Mouse (Mus musculus) C2C12 (cell line): ENCODE data around the gene Sfxn2. TPM values are rescaled to one million over a fixed set of nuclear protein-coding genes. Genes with fewer than 3 reads are reported as not detected.

Experiments
- H3K27me3 ChIP-seq: one replicate; pipeline ENCODE4 v1.6.1; 2011; ENCODE audit not compliant: control insufficient read depth, insufficient read depth, insufficient read length
- H3K36me3 ChIP-seq: one replicate; pipeline ENCODE4 v1.6.1; 2011; ENCODE audit not compliant: control insufficient read depth, insufficient read depth
- H3K4me3 ChIP-seq: one replicate; pipeline ENCODE4 v1.5.1; 2011; ENCODE audit warnings: mild to moderate bottlenecking, control low read depth; ENCODE audit not compliant: poor library complexity, insufficient read depth, severe bottlenecking
- H3K79me2 ChIP-seq: one replicate; pipeline ENCODE4 v1.6.1; 2011; ENCODE audit not compliant: control insufficient read depth, insufficient read depth
- H3K79me3 ChIP-seq: one replicate; pipeline ENCODE4 v1.6.1; 2011; ENCODE audit warnings: low read depth, control low read depth
- H3ac ChIP-seq: one replicate; pipeline ENCODE3; 2011; ENCODE audit warnings: low read depth; ENCODE audit not compliant: control insufficient read depth, insufficient read length
- CEBPB ChIP-seq: IDR thresholded peaks from one replicate; pipeline ENCODE4 v1.6.1; 2011; ENCODE audit warnings: low read depth, mild to moderate bottlenecking, control low read depth, moderate library complexity
- CTCF ChIP-seq: IDR thresholded peaks from one replicate; pipeline ENCODE4 v1.5.1; 2011; ENCODE audit not compliant: control insufficient read depth, insufficient read depth, insufficient read length
- FOSL1 ChIP-seq: IDR thresholded peaks from one replicate; pipeline ENCODE4 v1.8.0; 2011; ENCODE audit warnings: mild to moderate bottlenecking, low read length; ENCODE audit not compliant: poor library complexity, insufficient read depth, severe bottlenecking
- MAX ChIP-seq: IDR thresholded peaks from one replicate; pipeline ENCODE4 v1.6.1; 2011; ENCODE audit warnings: mild to moderate bottlenecking, control low read depth
- MYOD1 ChIP-seq: IDR thresholded peaks from one replicate; pipeline ENCODE4 v1.6.1; 2011; ENCODE audit warnings: low read depth; ENCODE audit not compliant: control insufficient read depth, insufficient read length
- MYOG ChIP-seq: IDR thresholded peaks from one replicate; pipeline ENCODE4 v1.6.1; 2011; ENCODE audit not compliant: control insufficient read depth, insufficient read length; ENCODE audit errors: extremely low read depth
- USF1 ChIP-seq: IDR thresholded peaks from one replicate; pipeline ENCODE4 v1.6.1; 2011; ENCODE audit warnings: low read depth, mild to moderate bottlenecking, control low read depth, moderate library complexity
- polyA plus RNA-seq: library from polyadenylated mRNA; unstranded; fragments of >200 nt; fragmentation: generic; extraction: Trizol; gene quantifications from one replicate; pipeline ENCODE4 v1.2.1, GENCODE M21; 2012; ENCODE audit warnings: missing spikeins

Gene Sfxn2
- polyA plus RNA-seq, 1 experiment, result 1.4 TPM

DNA sequence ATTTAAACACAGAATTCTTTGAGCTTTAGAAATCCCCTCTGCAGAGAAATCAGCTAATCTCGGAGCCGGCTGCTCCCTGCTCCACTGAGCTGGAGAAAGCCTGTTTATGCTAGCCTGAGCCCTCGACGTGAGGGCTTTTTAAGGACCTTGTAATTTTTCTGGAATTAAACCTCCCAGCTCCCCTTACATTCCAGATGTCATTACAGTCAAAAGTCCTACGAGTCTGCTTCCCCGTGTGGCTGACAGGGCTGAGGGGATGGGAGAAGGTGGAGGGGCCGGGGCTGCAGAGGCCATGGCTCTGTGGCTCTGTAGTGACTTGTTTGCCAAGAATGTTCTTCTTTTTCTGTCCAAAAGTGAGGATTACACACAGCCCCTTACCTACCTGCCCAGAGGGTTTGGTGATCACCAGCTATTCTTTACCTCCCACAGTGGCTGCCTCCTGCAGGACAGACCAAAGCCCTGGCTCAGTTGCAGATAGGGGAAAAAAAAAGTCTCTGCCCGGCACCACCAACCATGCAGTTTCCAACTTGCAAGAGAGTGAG is 42.6 kb upstream of the Sfxn2 start:
- H3K36me3 ChIP-seq, result no peaks in the 10 kb centered on the region
- H3K27me3 ChIP-seq, result no peaks in the 10 kb centered on the region
- no peak overlapping the region for H3K4me3 ChIP-seq
- TF ChIP-seq FOSL1 (no peak), CEBPB (no peak), CTCF (no peak), USF1 (no peak), MYOG (no peak), MYOD1 (no peak), MAX (no peak)
- H3K79me2 ChIP-seq, result no peaks in the 10 kb centered on the region
- no peaks in the 10 kb centered on the region for H3K79me3 ChIP-seq
- H3ac ChIP-seq, result no peak overlapping the region

DNA sequence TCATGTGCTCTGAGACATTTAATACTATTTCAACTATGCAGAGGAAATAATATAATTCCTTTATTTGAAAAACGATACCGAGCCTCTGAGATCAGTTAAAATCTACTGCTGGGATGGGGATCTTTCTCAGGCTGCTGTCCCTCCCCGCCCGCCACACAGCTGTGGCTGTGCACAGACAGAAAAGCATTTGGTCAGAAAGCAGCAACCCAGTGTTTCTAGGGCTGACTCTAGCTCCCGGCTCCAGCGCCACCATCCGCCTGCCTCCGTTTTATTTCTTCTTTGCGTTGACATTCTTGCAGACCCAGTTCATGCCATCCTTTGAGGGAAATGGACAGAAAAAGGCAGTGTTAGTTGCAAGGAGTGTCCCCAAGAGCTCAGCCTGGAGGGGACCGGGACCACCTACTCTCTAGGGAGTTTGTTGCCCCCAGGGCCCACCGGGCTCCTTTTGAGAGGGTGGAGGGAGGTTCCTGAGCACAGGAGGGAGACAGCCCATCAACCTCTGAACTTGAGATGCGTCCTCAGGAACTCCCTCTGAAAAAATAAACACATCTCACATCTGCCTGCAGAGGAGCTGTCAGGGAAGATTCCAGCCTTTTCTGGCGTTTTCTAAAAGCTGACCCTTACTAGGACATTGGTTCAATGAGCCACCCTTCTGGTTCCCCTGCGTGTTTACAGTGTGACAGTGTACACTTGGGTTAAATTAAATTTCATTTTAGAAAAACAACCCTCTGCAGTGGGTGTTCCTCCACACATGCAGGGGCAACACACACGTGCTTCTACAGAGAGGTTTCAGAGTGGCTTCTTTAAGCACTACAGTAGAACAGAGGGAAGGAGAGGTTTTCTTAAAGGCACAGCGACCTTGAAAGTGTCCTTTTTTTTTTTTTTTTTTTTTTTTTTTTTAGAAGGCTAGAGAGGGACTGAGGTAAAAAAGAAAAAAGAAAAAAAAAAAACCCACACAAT is 41.8 kb upstream of the Sfxn2 start:
- H3K4me3 ChIP-seq, result no peak overlapping the region
- no peak for TF ChIP-seq MYOD1
- TF ChIP-seq FOSL1, result no peak
- TF ChIP-seq CEBPB, result no peak
- no peak for TF ChIP-seq MYOG
- TF ChIP-seq USF1, result no peak
- no peak for TF ChIP-seq MAX
- no peak for TF ChIP-seq CTCF
- H3K27me3 ChIP-seq, result no peaks in the 10 kb centered on the region
- H3K79me2 ChIP-seq, result no peaks in the 10 kb centered on the region
- H3ac ChIP-seq, result peak overlapping the region; percentile 22
- H3K79me3 ChIP-seq, result no peaks in the 10 kb centered on the region
- no peaks in the 10 kb centered on the region for H3K36me3 ChIP-seq

DNA sequence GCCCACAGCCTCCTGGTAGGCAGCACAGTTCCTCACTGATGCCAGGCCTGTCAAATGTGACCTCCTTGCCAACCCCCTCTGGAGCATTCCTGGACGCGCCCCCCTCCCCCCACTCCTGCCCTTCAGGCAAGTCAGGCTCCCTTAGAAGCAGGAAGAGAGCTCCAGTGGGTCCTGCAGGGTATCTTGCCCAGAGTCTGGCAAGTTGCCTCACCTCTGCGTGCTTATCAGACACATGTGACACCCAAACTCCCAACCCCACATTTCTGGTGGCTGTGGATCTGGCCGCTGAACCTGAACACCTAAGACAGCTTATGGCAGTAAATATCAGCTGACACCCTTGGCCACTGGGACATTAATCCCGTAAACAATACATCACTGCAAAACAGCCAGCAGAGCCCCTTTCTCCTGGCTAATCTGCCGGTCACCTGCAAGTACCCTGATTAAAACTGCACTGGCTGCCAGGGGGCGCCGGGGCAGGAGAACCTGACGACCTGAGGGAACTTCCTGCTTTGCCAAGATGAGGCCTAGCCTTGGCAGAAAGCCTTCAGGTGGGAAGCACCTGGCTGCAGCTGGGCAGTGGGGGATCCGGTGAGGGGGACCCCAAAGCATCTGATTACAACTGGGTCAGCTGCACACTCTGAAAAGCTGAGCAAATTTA is 41.0 kb upstream of the Sfxn2 start:
- H3K79me2 ChIP-seq, result no peaks in the 10 kb centered on the region
- no peaks in the 10 kb centered on the region for H3K79me3 ChIP-seq
- no peaks in the 10 kb centered on the region for H3K36me3 ChIP-seq
- H3K4me3 ChIP-seq, result no peak overlapping the region
- TF ChIP-seq CEBPB (no peak), MAX (no peak), USF1 (no peak), MYOG (no peak), FOSL1 (no peak), MYOD1 (no peak), CTCF (no peak)
- no peak overlapping the region for H3ac ChIP-seq
- H3K27me3 ChIP-seq, result no peaks in the 10 kb centered on the region

DNA sequence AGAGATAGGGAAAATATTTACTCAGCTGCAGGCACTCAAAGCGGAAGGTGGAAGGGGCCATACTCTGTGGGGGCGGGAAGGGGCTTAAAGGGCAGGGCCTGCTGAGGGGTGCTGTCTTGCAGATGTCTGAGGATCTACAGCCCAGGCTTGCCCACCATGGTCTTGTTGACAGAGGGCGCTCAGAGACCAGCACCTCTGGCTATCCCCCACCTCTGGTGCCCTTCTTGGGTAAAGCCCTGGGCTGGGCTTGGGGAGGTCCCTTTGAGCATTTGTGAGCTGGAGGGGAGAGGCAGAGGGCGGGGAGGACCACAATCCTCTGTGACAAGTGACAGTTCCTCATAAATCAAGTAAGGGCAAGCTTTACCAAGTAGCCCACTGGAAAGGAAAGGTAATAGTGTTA is 40.1 kb upstream of the Sfxn2 start:
- Histone ChIP-seq H3K36me3 (no peaks in the 10 kb centered on the region), H3K79me2 (no peaks in the 10 kb centered on the region), H3K79me3 (no peaks in the 10 kb centered on the region), H3K4me3 (no peak overlapping the region), H3ac (no peak overlapping the region), H3K27me3 (no peaks in the 10 kb centered on the region)
- TF ChIP-seq CEBPB (no peak), FOSL1 (no peak), MYOD1 (no peak), USF1 (no peak), CTCF (no peak)

DNA sequence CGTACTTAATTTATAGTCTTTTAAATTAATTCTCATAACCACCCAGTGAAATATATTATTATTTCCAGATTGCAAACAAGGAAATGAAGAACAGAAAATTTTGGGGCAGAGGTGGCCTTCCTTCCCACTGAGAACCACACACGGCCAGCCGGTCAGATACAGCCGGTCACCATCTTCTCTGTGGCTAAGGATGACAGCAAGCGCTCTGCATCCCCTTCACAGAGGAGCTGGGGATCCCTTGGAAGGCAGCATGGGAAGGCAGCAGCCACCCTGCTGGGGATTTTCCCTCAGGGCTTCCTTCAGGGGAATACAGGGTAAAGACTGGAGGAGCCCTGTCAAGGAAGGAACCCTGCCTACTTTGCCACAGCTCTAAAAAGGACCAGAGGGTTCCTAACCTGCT is 39.6 kb upstream of the Sfxn2 start:
- Histone ChIP-seq H3K36me3 (no peaks in the 10 kb centered on the region), H3K4me3 (no peak overlapping the region), H3K27me3 (no peaks in the 10 kb centered on the region), H3K79me2 (no peaks in the 10 kb centered on the region), H3ac (no peak overlapping the region), H3K79me3 (no peaks in the 10 kb centered on the region)
- TF ChIP-seq FOSL1, result no peak
- TF ChIP-seq USF1, result no peak
- TF ChIP-seq MYOG, result no peak
- TF ChIP-seq MYOD1, result no peak
- no peak for TF ChIP-seq CEBPB
- no peak for TF ChIP-seq CTCF
- no peak for TF ChIP-seq MAX
